Mouse (Mus musculus): ENCODE measurements around the gene DXBay18.
"Not testable (repeated sequence)": the region's sequence is repeated elsewhere in the genome, so short reads cannot be mapped to it uniquely, and the experiment has no call there.

DXBay18 gene

DNA sequence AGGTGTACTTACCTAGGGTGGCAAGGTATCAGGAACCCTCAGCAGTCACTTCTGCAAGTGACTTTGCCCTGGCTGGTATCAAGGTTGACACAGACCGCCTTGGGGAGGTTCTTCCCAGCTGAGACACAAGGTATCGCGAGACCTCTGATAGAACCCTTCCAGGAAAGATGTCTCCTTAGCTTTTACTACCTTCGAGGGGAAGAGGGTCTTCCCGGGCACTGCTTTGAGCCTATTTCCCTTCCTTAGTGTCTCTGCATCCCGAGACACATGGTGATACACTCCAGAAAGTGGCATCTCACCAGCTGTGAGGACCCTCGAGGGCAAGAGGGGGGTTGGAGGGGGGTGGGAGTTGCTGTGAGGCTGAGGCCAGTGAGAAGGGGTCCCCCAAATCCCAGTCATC lies at the start of gene DXBay18:
Gene DXBay18 (minus strand): TSS at position 101 of the 400 bp plus-strand sequence.
- DNase-seq (ENCODE audit: low spot score in 2 of 2) = not testable (repeated sequence)

DNA sequence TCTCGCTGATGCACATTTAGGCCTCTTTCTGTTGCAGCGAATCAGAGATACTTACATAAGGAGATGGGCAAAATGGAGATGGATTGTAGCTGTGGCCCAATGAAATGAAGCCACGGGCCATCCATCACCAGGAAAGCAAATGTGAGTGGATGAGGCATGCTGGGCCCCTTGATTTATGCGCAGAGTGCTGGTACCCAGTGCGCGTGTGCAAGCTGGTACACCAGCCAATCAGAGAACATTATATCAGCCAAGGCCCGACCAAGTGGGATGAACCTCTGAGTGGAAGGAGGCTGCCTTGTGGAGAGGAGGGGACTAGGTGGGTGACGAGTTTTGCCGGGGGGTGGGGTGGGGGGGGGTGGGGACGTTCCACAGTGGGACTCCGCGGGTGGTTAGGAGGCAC lies 42.7 kb upstream of the DXBay18 start, which contains the start of gene Xlr3b:
Gene Xlr3b (plus strand): TSS at position 274 of the 400 bp plus-strand sequence.
- not testable (repeated sequence) for DNase-seq (ENCODE audit: low spot score in 2 of 2)

DNA sequence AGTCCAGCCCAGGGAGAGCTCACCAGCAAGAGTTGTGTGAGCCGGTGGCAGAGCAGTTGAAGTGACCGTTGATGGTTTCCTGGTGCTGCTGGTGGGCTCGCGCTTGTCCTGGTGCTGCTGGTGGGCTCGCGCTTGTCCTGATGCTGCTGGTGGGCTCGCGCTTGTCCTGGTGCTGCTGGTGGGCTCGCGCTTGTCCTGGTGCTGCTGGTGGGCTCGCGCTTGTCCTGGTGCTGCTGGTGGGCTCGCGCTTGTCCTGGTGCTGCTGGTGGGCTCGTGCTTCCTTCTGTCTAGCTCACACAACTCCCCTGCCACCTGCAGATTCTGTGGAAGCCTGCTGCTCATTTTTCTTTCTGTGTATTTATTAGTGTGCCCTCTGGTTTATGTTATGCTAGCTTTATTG lies 27.6 kb upstream of the DXBay18 start, which contains the start of gene Spin2d:
Gene Spin2d (minus strand): TSS at position 101 of the 400 bp plus-strand sequence.
- not testable (repeated sequence) for DNase-seq (ENCODE audit: low spot score in 2 of 2)

DNA sequence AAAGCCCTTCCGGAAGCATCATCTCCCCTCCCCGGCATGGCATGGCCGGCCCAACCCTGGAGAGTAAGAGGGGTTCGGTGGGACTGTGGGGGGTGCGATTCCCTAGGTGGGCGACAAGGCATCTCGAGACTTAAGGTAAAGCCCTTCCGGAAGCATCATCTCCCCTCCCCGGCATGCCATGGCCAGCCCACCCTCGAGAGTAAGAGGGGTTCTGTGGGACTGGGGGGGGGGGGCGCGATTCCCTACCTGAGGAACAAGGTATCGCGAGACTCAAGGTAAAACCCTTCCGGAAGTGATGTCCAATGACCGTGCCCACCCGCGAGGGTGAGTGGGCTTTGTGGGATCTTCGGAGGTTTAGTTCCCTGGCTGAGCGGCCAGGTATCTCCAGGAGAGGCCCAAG lies 754 bp downstream of the DXBay18 start, which contains the start of gene Xlr5b:
Gene Xlr5b (plus strand): TSS at position 301 of the 400 bp plus-strand sequence.
- DNase-seq (ENCODE audit: low spot score in 2 of 2) = not testable (repeated sequence)

DNA sequence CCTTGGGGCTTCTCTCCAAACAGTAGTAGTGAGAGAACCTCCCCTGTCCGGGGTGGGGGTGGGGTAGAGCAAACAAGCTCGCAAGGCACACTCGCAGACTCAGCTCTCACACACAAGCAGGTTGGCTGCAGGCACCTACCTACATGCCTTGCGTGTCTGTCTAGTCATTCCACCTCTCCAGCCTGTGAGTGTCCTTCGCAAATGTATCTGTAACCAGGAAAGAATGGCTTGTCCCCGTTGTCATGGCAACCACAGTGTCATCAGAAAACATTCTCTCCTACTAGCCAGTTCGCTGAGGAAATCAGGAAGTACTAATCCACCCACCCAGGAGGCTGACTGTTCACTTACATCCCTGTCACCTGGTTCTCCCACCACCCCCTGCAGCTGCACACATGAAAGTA lies 6.0 kb downstream of the DXBay18 start:
- DNase-seq (ENCODE audit: low spot score in 2 of 2) = not testable (repeated sequence)

DNA sequence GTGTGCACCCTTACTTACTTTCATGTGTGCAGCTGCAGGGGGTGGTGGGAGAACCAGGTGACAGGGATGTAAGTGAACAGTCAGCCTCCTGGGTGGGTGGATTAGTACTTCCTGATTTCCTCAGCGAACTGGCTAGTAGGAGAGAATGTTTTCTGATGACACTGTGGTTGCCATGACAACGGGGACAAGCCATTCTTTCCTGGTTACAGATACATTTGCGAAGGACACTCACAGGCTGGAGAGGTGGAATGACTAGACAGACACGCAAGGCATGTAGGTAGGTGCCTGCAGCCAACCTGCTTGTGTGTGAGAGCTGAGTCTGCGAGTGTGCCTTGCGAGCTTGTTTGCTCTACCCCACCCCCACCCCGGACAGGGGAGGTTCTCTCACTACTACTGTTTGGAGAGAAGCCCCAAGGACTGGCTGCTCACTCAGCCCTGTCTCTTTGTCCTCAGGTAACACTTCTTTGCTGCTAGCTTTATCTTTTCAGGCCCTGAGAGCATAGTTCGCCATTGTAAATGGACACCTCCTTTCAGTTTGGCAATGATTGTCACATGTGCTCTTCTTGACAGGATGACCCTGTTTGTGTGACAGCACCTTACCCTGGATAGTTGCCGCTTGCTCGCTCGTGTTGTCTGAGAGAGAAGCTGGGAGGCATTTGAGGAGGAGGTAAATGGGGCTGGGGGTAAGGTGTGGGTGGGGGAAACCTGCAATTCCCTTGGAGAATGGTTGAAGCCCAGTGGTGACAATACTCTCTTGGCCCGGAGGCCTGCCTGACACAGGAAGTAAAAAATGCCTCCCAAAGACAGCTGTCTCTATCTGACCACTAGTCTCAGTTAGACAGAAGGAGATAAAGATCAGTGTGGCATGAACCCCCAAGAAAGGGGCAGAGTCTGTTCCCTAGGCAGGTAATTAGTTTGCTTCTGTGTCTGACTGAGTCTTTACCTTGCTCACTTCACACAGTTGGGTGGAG lies 26.1 kb downstream of the DXBay18 start:
- DNase-seq (ENCODE audit: low spot score in 2 of 2) = not testable (repeated sequence)

DNA sequence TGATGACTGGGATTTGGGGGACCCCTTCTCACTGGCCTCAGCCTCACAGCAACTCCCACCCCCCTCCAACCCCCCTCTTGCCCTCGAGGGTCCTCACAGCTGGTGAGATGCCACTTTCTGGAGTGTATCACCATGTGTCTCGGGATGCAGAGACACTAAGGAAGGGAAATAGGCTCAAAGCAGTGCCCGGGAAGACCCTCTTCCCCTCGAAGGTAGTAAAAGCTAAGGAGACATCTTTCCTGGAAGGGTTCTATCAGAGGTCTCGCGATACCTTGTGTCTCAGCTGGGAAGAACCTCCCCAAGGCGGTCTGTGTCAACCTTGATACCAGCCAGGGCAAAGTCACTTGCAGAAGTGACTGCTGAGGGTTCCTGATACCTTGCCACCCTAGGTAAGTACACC lies 32.5 kb downstream of the DXBay18 start, which contains the start of gene Gm14685:
Gene Gm14685 (plus strand): TSS at position 301 of the 400 bp plus-strand sequence.
- DNase-seq (ENCODE audit: low spot score in 2 of 2) = not testable (repeated sequence)

DNA sequence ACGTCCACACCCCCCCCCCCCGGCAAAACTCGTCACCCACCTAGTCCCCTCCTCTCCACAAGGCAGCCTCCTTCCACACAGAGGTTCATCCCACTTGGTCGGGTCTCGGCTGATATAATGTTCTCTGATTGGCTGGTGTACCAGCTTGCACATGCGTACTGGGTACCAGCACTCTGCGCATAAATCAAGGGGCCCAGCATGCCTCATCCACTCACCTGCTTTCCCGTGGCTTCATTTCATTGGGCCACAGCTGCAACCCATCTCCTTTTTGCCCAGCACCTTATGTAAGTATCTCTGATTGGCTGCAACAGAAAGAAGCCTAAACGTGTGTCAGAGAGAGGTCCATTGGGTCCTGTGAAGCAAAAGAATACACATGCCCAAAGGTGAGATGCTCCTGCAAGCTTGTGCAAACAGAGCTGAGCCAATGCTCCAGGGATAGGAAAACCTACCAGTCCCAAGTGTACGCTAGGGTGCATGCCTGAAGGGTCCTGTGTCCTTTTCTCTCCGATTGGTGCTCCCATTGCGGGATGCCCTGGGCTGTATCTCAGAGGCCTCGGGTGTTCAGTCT lies 52.2 kb downstream of the DXBay18 start, which contains the start of gene Xlr3a:
Gene Xlr3a (minus strand): TSS at position 155 of the 568 bp plus-strand sequence.
- not testable (repeated sequence) for DNase-seq (ENCODE audit: low spot score in 2 of 2)
